Mouse (Mus musculus) heart, postnatal 14 days (tissue): ENCODE measurements around the gene Gm29582. TPM values are rescaled to one million over a fixed set of nuclear protein-coding genes. Genes with fewer than 3 reads are reported as not detected.
"Not testable (repeated sequence)": the region's sequence is repeated elsewhere in the genome, so short reads cannot be mapped to it uniquely, and the experiment has no call there.

Experiments
- DNase-seq, 2 experiments: peaks; one replicate each; pipeline ENCODE4 v3.0.0; 2021 to 2022
- intact Hi-C: fragments of 180-260 bp; cut with DNase I; formaldehyde crosslinking; loops from one replicate; pipeline ENCODE4 v1.15.1; 2025
- long read RNA-seq, 2 experiments: library from polyadenylated mRNA; stranded (forward); transcript quantifications; one replicate each; pipeline ENCODE4 v2.0.0; 2021
- total RNA-seq, 2 experiments: library from RNA; stranded (reverse); gene quantifications; 2 replicates each; pipeline ENCODE4 v1.2.3; 2021

The Gm29582 gene
- total RNA-seq, result not detected
- long read RNA-seq, experiment 1, result 0 reads
- long read RNA-seq, experiment 2, result 0 reads

DNA sequence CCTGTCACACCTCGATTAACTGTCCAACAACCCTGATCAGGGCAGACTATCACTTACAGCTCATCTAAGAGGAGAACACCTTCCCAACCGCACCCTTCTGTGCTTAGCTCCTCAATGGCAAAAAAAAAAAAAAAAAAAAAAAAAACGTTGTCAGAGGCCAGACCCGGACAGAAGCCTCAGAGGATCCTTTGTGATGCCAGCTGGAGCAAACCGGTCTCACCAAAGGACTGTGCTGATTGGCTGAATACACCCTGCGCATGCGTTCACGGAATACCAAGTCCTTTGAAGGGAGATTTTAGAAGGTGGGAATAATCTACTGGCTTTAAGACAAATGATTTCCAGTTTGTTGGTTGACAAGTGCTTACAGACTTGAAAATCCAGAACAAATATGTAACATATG is at the start of gene Gm29582:
TSS of gene Gm29582 (minus strand) at position 101 of the 400 bp plus-strand sequence.
- not testable (repeated sequence) for DNase-seq

More for the DNA sequence above, at the start of gene Gm29582:
- intact Hi-C loops, result not testable (repeated sequence)
